Mouse (Mus musculus): ENCODE measurements at regions not wholly inside any gene's neighbourhood (a gene's known extent, or its start where the extent isn't known, plus 50 kb on each side); places are given as distances from the start of the nearest gene placed in this dataset.

DNA sequence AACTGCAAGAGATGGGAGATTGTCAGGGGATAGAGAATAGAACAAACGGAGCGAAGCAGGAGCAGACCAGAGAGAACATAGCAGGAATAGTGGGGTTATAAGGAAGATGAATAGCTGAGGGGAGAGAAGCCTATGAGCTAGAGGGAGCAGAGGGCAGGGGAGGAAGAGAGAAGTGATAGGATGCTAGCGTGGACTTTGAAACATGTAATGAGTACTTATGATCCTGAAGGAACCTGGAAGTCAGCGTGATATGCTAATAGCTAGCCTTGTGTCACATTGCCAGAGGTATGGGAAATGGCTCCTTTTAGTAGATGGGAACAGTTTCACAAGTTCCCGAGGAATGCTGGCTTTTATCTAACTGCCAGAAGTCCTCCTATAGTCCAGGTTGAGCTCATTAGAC is 51.8 kb downstream of the Calml3 start:
- no peak for TF ChIP-seq CTCF (IDR thresholded peaks at IDR 0.05 in 2 of 3, conservative IDR thresholded peaks at IDR 0.05 in 1 of 3; ENCODE audit: control insufficient read depth in 1 of 3, insufficient read depth in 1 of 3, low read depth in 2 of 3, low read length in 3 of 3, poor library complexity in 1 of 3, severe bottlenecking in 1 of 3)
- no peak for TF ChIP-seq MAZ (IDR thresholded peaks at IDR 0.05; ENCODE audit: low read depth, low read length)
- TF ChIP-seq POLR2A (IDR thresholded peaks at IDR 0.05; ENCODE audit: control insufficient read depth in 1 of 2, insufficient read depth in 1 of 2, low read depth in 1 of 2, low read length in 2 of 2, poor library complexity in 1 of 2): no peak
- TF ChIP-seq USF1 (IDR thresholded peaks at IDR 0.05; ENCODE audit: low read depth, low read length): no peak
- no peak for TF ChIP-seq EP300 (IDR thresholded peaks at IDR 0.05; ENCODE audit: low read depth in 1 of 2, low read length in 2 of 2)
- TF ChIP-seq ZNF384 (IDR thresholded peaks at IDR 0.05; ENCODE audit: low read depth, low read length): no peak
- TF ChIP-seq POLR2AphosphoS2 (IDR thresholded peaks at IDR 0.05; ENCODE audit: low read length): no peak
- TF ChIP-seq SIN3A (IDR thresholded peaks at IDR 0.05; ENCODE audit: low read length): no peak
